18 mouse cellular contexts compared by ENCODE assay signal in genomic region chr9:56146326-56146923, GRCm38 (mm10). TPM values are rescaled to one million over a fixed set of nuclear protein-coding genes. Genes with fewer than 3 reads are reported as not detected.
DNase-seq lines count a peak whose midpoint lies in the region; ATAC-seq lines count a peak whose summit lies in the region.
"Had no signal": no experiment of that assay in that cellular context is flagged by ENCODE, and none has a peak within 500 bp of the region (broad histone marks: within the 10 kb centered on the region; RNA-seq: fewer than 3 reads in every experiment).

No protein-coding gene starts in this region.

- peak; percentile 55 for DNase-seq in CD4-positive, CD25-positive, alpha-beta regulatory T cell, adult 2 months (ENCODE audit: low read depth, low spot score)
- peak; percentile 83 for DNase-seq in thymus, postnatal 0 days (ENCODE audit: low spot score)
- peak; percentile 47 to 62 for DNase-seq in thymus, postnatal 36 days
- no peak for DNase-seq in adrenal gland, postnatal 10 days
- DNase-seq in layer of hippocampus, adult 8-10 months (ENCODE audit: low spot score in 2 of 2) = no peak
- no peak for DNase-seq in right cerebral cortex, postnatal 10 days (ENCODE audit: low spot score in 2 of 2)
- DNase-seq in yolk sac, embryonic 10.5 days (ENCODE audit: low spot score) = no peak
- DNase-seq: adrenal gland, postnatal 25 days; cerebellum, adult 18-20 months; cerebellum, adult 9-11 months; cerebellum, postnatal 36 days; gastrocnemius, postnatal 10 days; heart, postnatal 10 days; heart, postnatal 4 days had no signal

- ATAC-seq in inflammation-experienced regulatory T-cells, adult 6 months = peak; percentile 64
- ATAC-seq: forebrain, embryonic 16.5 days; hindbrain, embryonic 16.5 days had no signal

RNA-seq across cellular contexts. Expression of gene Tspan3, which starts 18.9 kb away (rescaled TPM):
- 10 to 100 TPM; 45.4 to 48.2 (median 47.7) TPM for polyA plus RNA-seq in inflammation-experienced regulatory T-cells, adult 6 months (2017; shearing (Covaris generic))
- 207 and 219 TPM in 2 replicates for polyA plus RNA-seq in thymus, postnatal 0 days (2015; fragmentation: Nextera tagmentation; extraction: Ambion mirVana)
- 100 to 1,000 TPM; 126 to 152 TPM for total RNA-seq in adrenal gland, postnatal 10 days (2021)
- total RNA-seq in layer of hippocampus, adult 8-10 months (2022) = 100 to 1,000 TPM; 318 to 329 (median 327) TPM
- polyA plus RNA-seq: G1E had no signal

RNA-seq across cellular contexts. Expression of gene Pstpip1, which starts 56.7 kb away (rescaled TPM):
- polyA plus RNA-seq in inflammation-experienced regulatory T-cells, adult 6 months (2017; shearing (Covaris generic)) = 10 to 100 TPM; 38.5 to 48.0 (median 46.2) TPM
- 68.2 and 72.6 TPM in 2 replicates for polyA plus RNA-seq in thymus, postnatal 0 days (2015; fragmentation: Nextera tagmentation; extraction: Ambion mirVana)
- total RNA-seq in adrenal gland, postnatal 10 days (2021) = 1 to 10 TPM; 3.6 to 4.9 TPM
- total RNA-seq in layer of hippocampus, adult 8-10 months (2022) = 1 to 10 TPM; 2.0 to 4.2 (median 3.0) TPM
- total RNA-seq: G1E had no signal

Comparison
In these comparisons a context has a peak if more than half of its experiments do, and no peak if none do; other contexts are left out.
1. DNase-seq: peak in CD4-positive, CD25-positive, alpha-beta regulatory T cell, adult 2 months (single experiment), thymus, postnatal 0 days (single experiment) and thymus, postnatal 36 days (2 of 2); none in adrenal gland, postnatal 10 days (single experiment), layer of hippocampus, adult 8-10 months (0 of 2), right cerebral cortex, postnatal 10 days (0 of 2) and yolk sac, embryonic 10.5 days (single experiment).